Mouse (Mus musculus): ENCODE results near the gene Fam53b. TPM values are rescaled to one million over a fixed set of nuclear protein-coding genes. Genes with fewer than 3 reads are reported as not detected.

The Fam53b gene
- total RNA-seq, 2 experiments from 2014 or later, result 42.3 to 54.8 TPM

GRCm38 (mm10) chr7:132799119-132800016 is 14.3 kb downstream of the Fam53b start:
- no peak for DNase-seq (ENCODE audit: low spot score in 2 of 2)
- peak; percentile 64 for TF ChIP-seq CTCF (conservative IDR thresholded peaks at IDR 0.05)
- no peak overlapping the region for H3K4me3 ChIP-seq
- peak overlapping the region; percentile 82 for H3K27ac ChIP-seq

- Histone ChIP-seq H3K4me3 (no peak overlapping the region), H3K27ac (peak overlapping the region; percentile 59)
- TF ChIP-seq CTCF (conservative IDR thresholded peaks at IDR 0.05), result no peak
- no peak for DNase-seq (ENCODE audit: low spot score in 2 of 2)
Observed at GRCm38 (mm10) chr7:132795141-132795540, 18.5 kb downstream of the Fam53b start.

GRCm38 (mm10) chr7:132793467-132793866 is 20.2 kb downstream of the Fam53b start:
- Histone ChIP-seq H3K4me3 (no peak overlapping the region), H3K27ac (peak overlapping the region; percentile 59)
- TF ChIP-seq CTCF (conservative IDR thresholded peaks at IDR 0.05), result no peak
- DNase-seq (ENCODE audit: low spot score in 2 of 2), result no peak

GRCm38 (mm10) chr7:132790447-132791219 is 23.1 kb downstream of the Fam53b start:
- no peak for DNase-seq (ENCODE audit: low spot score in 2 of 2)
- H3K27ac ChIP-seq, result peak overlapping the region; percentile 59
- H3K4me3 ChIP-seq, result no peak overlapping the region
- no peak for TF ChIP-seq CTCF (conservative IDR thresholded peaks at IDR 0.05)

- H3K27ac ChIP-seq, result peak overlapping the region; percentile 80
- TF ChIP-seq CTCF (conservative IDR thresholded peaks at IDR 0.05), result no peak
- H3K4me3 ChIP-seq, result no peak overlapping the region
- DNase-seq (ENCODE audit: low spot score in 2 of 2), result peak; percentile 66 to 81
Observed at GRCm38 (mm10) chr7:132788826-132789225, 24.9 kb downstream of the Fam53b start.

GRCm38 (mm10) chr7:132787496-132788190 is 26.0 kb downstream of the Fam53b start:
- Histone ChIP-seq H3K27ac (peak overlapping the region; percentile 80), H3K4me3 (no peak overlapping the region)
- TF ChIP-seq CTCF (conservative IDR thresholded peaks at IDR 0.05), result no peak
- DNase-seq (ENCODE audit: low spot score in 2 of 2), result no peak

GRCm38 (mm10) chr7:132787022-132787421 is 26.7 kb downstream of the Fam53b start:
- no peak for DNase-seq (ENCODE audit: low spot score in 2 of 2)
- TF ChIP-seq CTCF (conservative IDR thresholded peaks at IDR 0.05), result no peak
- Histone ChIP-seq H3K4me3 (no peak overlapping the region), H3K27ac (peak overlapping the region; percentile 80)

- H3K27ac ChIP-seq, result peak overlapping the region; percentile 80
- TF ChIP-seq CTCF (conservative IDR thresholded peaks at IDR 0.05), result no peak
- DNase-seq (ENCODE audit: low spot score in 2 of 2), result no peak
- no peak overlapping the region for H3K4me3 ChIP-seq
Observed at GRCm38 (mm10) chr7:132786522-132786921, 27.2 kb downstream of the Fam53b start.

- no peak overlapping the region for H3K4me3 ChIP-seq
- peak overlapping the region; percentile 80 for H3K27ac ChIP-seq
- no peak for DNase-seq (ENCODE audit: low spot score in 2 of 2)
- TF ChIP-seq CTCF (conservative IDR thresholded peaks at IDR 0.05), result no peak
Observed at GRCm38 (mm10) chr7:132786011-132786410, 27.7 kb downstream of the Fam53b start.

- DNase-seq (ENCODE audit: low spot score in 2 of 2), result no peak
- TF ChIP-seq CTCF (conservative IDR thresholded peaks at IDR 0.05), result no peak
- Histone ChIP-seq H3K27ac (peak overlapping the region; percentile 69; the same call in 1 of the 2 replicates), H3K4me3 (no peak overlapping the region)
Observed at GRCm38 (mm10) chr7:132784101-132784500, 29.6 kb downstream of the Fam53b start.

GRCm38 (mm10) chr7:132781850-132782249 is 31.8 kb downstream of the Fam53b start:
- peak overlapping the region; percentile 69 for H3K27ac ChIP-seq
- no peak for DNase-seq (ENCODE audit: low spot score in 2 of 2)

GRCm38 (mm10) chr7:132781130-132781814 is 32.4 kb downstream of the Fam53b start:
- TF ChIP-seq CTCF (conservative IDR thresholded peaks at IDR 0.05), result no peak
- Histone ChIP-seq H3K27ac (peak overlapping the region; percentile 69), H3K4me3 (no peak overlapping the region)
- no peak for DNase-seq (ENCODE audit: low spot score in 2 of 2)

More at GRCm38 (mm10) chr7:132781850-132782249, 31.8 kb downstream of the Fam53b start:
- TF ChIP-seq CTCF (conservative IDR thresholded peaks at IDR 0.05), result no peak
- H3K4me3 ChIP-seq, result no peak overlapping the region
